Mouse (Mus musculus) hindbrain, embryonic 12.5 days (tissue): ENCODE results near the gene Map2k5. TPM values are rescaled to one million over a fixed set of nuclear protein-coding genes. Genes with fewer than 3 reads are reported as not detected.
A peak's percentile ranks its signal among the peaks of the same experiment; 100 is the strongest.

Source experiments
- ATAC-seq: fragments of 200-750 bp; cut with Nextera tagmentation; 2 replicates; pipeline ENCODE4 v1.8.0; 2017; ENCODE audit warnings: moderate TSS enrichment; ENCODE audit not compliant: low FRiP score
- H3K27ac ChIP-seq: fragments of 300-500 bp; sonication (generic); 2 replicates; pipeline ENCODE4 v1.5.1; 2016; ENCODE audit warnings: mild to moderate bottlenecking
- H3K27me3 ChIP-seq: fragments of 300-500 bp; sonication (generic); 2 replicates; pipeline ENCODE4 v1.6.1; 2016; ENCODE audit warnings: mild to moderate bottlenecking
- H3K36me3 ChIP-seq: fragments of 300-500 bp; sonication (generic); 2 replicates; pipeline ENCODE4 v1.6.1; 2016; ENCODE audit warnings: mild to moderate bottlenecking
- H3K4me1 ChIP-seq: fragments of 300-500 bp; sonication (generic); 2 replicates; pipeline ENCODE4 v1.6.1; 2016
- H3K4me2 ChIP-seq: fragments of 300-500 bp; sonication (generic); replicated peaks from 2 replicates; pipeline ENCODE4 v1.6.1; 2016; ENCODE audit warnings: mild to moderate bottlenecking
- H3K4me3 ChIP-seq: fragments of 300-500 bp; sonication (generic); 2 replicates; pipeline ENCODE4 v1.5.1; 2016; ENCODE audit warnings: mild to moderate bottlenecking
- H3K9ac ChIP-seq: fragments of 300-500 bp; sonication (generic); 2 replicates; pipeline ENCODE4 v1.6.1; 2016; ENCODE audit warnings: mild to moderate bottlenecking, moderate library complexity
- H3K9me3 ChIP-seq: fragments of 300-500 bp; sonication (generic); replicated peaks from 2 replicates; pipeline ENCODE4 v1.6.1; 2016; ENCODE audit warnings: mild to moderate bottlenecking
- WGBS: fragments of 180-500 bp; shearing (Covaris S2); methylation state at CpG from one replicate; pipeline ENCODE4 v1.1.7; 2016; 5-methylcytosine and 5-hydroxymethylcytosine counted together
- polyA plus RNA-seq: library from polyadenylated mRNA; unstranded; fragments of >200 nt; fragmentation: Nextera tagmentation; extraction: Ambion mirVana; gene quantifications from 2 replicates; pipeline ENCODE4 v1.2.1, GENCODE M21; 2016

The Map2k5 gene
- polyA plus RNA-seq, 1 experiment from 2014 or later, result 42.0 TPM

GRCm38 (mm10) chr9:63138481-63138967, 239.2 kb downstream of the Map2k5 start:
- Histone ChIP-seq H3K4me3 (peak overlapping the region; percentile 27), H3K27ac (no peak overlapping the region), H3K9me3 (no peaks in the 10 kb centered on the region), H3K4me1 (peaks cover 47% of the 10 kb centered on the region), H3K36me3 (no peaks in the 10 kb centered on the region), H3K9ac (peak overlapping the region; percentile 28; the same call in 1 of the 2 replicates), H3K4me2 (peak overlapping the region; percentile 44), H3K27me3 (peaks cover 97% of the 10 kb centered on the region)
- WGBS, result under 1% methylated on average over 31 of the region's 31 CpGs
- ATAC-seq, result no peak

GRCm38 (mm10) chr9:63137615-63137915, 240.1 kb downstream of the Map2k5 start:
- peaks cover 43% of the 10 kb centered on the region for H3K4me1 ChIP-seq
- no peak overlapping the region for H3K27ac ChIP-seq
- peaks cover 90% of the 10 kb centered on the region for H3K27me3 ChIP-seq
- ATAC-seq, result no peak
- H3K9me3 ChIP-seq, result no peaks in the 10 kb centered on the region
- WGBS, result under 1% methylated on average over 6 of the region's 6 CpGs
- H3K4me2 ChIP-seq, result peak overlapping the region; percentile 44
- H3K9ac ChIP-seq, result no peak overlapping the region
- no peaks in the 10 kb centered on the region for H3K36me3 ChIP-seq
- no peak overlapping the region for H3K4me3 ChIP-seq

GRCm38 (mm10) chr9:63136756-63137614, 240.7 kb downstream of the Map2k5 start:
- Histone ChIP-seq H3K9ac (no peak overlapping the region), H3K36me3 (no peaks in the 10 kb centered on the region), H3K4me2 (peak overlapping the region; percentile 44; the same call in 1 of the 2 replicates), H3K9me3 (no peaks in the 10 kb centered on the region), H3K27me3 (peaks cover 84% of the 10 kb centered on the region), H3K4me3 (no peak overlapping the region), H3K27ac (peak overlapping the region; percentile 24; the same call in 1 of the 2 replicates), H3K4me1 (peaks cover 41% of the 10 kb centered on the region)
- ATAC-seq, result no peak
- under 1% methylated on average over 19 of the region's 19 CpGs for WGBS

GRCm38 (mm10) chr9:63136241-63136640, 241.5 kb downstream of the Map2k5 start:
- no peak for ATAC-seq
- Histone ChIP-seq H3K9ac (no peak overlapping the region), H3K27ac (no peak overlapping the region), H3K27me3 (peaks cover 77% of the 10 kb centered on the region), H3K9me3 (no peaks in the 10 kb centered on the region), H3K36me3 (no peaks in the 10 kb centered on the region), H3K4me2 (no peak overlapping the region), H3K4me3 (no peak overlapping the region), H3K4me1 (peaks cover 47% of the 10 kb centered on the region)
- 4% methylated on average over 8 of the region's 8 CpGs for WGBS

GRCm38 (mm10) chr9:63135801-63136200, 241.9 kb downstream of the Map2k5 start:
- H3K36me3 ChIP-seq, result no peaks in the 10 kb centered on the region
- no peaks in the 10 kb centered on the region for H3K9me3 ChIP-seq
- peaks cover 47% of the 10 kb centered on the region for H3K4me1 ChIP-seq
- H3K4me3 ChIP-seq, result peak overlapping the region; percentile 27
- no peak overlapping the region for H3K27ac ChIP-seq
- under 1% methylated on average over 16 of the region's 16 CpGs for WGBS
- no peak for ATAC-seq
- H3K4me2 ChIP-seq, result peak overlapping the region; percentile 49
- H3K9ac ChIP-seq, result no peak overlapping the region
- H3K27me3 ChIP-seq, result peaks cover 76% of the 10 kb centered on the region

GRCm38 (mm10) chr9:63135356-63135755, 242.3 kb downstream of the Map2k5 start:
- ATAC-seq, result no peak
- H3K27me3 ChIP-seq, result peaks cover 74% of the 10 kb centered on the region
- H3K36me3 ChIP-seq, result no peaks in the 10 kb centered on the region
- H3K4me3 ChIP-seq, result peak overlapping the region; percentile 27
- 4% methylated on average over 11 of the region's 11 CpGs for WGBS
- H3K9ac ChIP-seq, result no peak overlapping the region
- peaks cover 47% of the 10 kb centered on the region for H3K4me1 ChIP-seq
- peak overlapping the region; percentile 49 for H3K4me2 ChIP-seq
- no peak overlapping the region for H3K27ac ChIP-seq
- no peaks in the 10 kb centered on the region for H3K9me3 ChIP-seq

- no peak overlapping the region for H3K9ac ChIP-seq
- H3K27ac ChIP-seq, result no peak overlapping the region
- no peak for ATAC-seq
- 16% methylated on average over 6 of the region's 6 CpGs for WGBS
- peak overlapping the region; percentile 30 for H3K4me3 ChIP-seq
- peak overlapping the region; percentile 73 for H3K4me2 ChIP-seq
- peaks cover 60% of the 10 kb centered on the region for H3K27me3 ChIP-seq
- peaks cover 42% of the 10 kb centered on the region for H3K4me1 ChIP-seq
- H3K36me3 ChIP-seq, result no peaks in the 10 kb centered on the region
- H3K9me3 ChIP-seq, result no peaks in the 10 kb centered on the region
Observed at GRCm38 (mm10) chr9:63133659-63134058, 244.0 kb downstream of the Map2k5 start.

GRCm38 (mm10) chr9:63132673-63133601, 244.8 kb downstream of the Map2k5 start:
- Histone ChIP-seq H3K27me3 (peaks cover 53% of the 10 kb centered on the region), H3K9ac (peak overlapping the region; percentile 42), H3K4me2 (peak overlapping the region; percentile 73), H3K36me3 (no peaks in the 10 kb centered on the region), H3K27ac (peak overlapping the region; percentile 36), H3K4me1 (peaks cover 37% of the 10 kb centered on the region), H3K9me3 (no peaks in the 10 kb centered on the region), H3K4me3 (peak overlapping the region; percentile 53)
- WGBS, result 1% methylated on average over 48 of the region's 48 CpGs
- peak; percentile 97 for ATAC-seq

- H3K36me3 ChIP-seq, result no peaks in the 10 kb centered on the region
- no peaks in the 10 kb centered on the region for H3K9me3 ChIP-seq
- peaks cover 29% of the 10 kb centered on the region for H3K4me1 ChIP-seq
- H3K4me2 ChIP-seq, result peak overlapping the region; percentile 73
- H3K9ac ChIP-seq, result peak overlapping the region; percentile 42
- H3K27ac ChIP-seq, result peak overlapping the region; percentile 36
- under 1% methylated on average over 28 of the region's 28 CpGs for WGBS
- peaks cover 44% of the 10 kb centered on the region for H3K27me3 ChIP-seq
- H3K4me3 ChIP-seq, result peak overlapping the region; percentile 53
- ATAC-seq, result peak; percentile 30; the same call in 1 of the 2 replicates
Observed at GRCm38 (mm10) chr9:63131957-63132602, 245.6 kb downstream of the Map2k5 start.

GRCm38 (mm10) chr9:63129641-63130041, 248.1 kb downstream of the Map2k5 start:
- Histone ChIP-seq H3K9ac (no peak overlapping the region), H3K4me2 (no peak overlapping the region), H3K27me3 (peaks cover 22% of the 10 kb centered on the region), H3K27ac (no peak overlapping the region), H3K36me3 (no peaks in the 10 kb centered on the region), H3K4me3 (no peak overlapping the region), H3K4me1 (peaks cover 18% of the 10 kb centered on the region), H3K9me3 (no peaks in the 10 kb centered on the region)
- ATAC-seq, result no peak
- WGBS, result 74% methylated on average over 8 of the region's 8 CpGs

GRCm38 (mm10) chr9:63124512-63124911, 253.2 kb downstream of the Map2k5 start:
- H3K4me3 ChIP-seq, result no peak overlapping the region

More at GRCm38 (mm10) chr9:63124512-63124911, 253.2 kb downstream of the Map2k5 start:
- WGBS, result 53% methylated on average over 9 of the region's 9 CpGs
- Histone ChIP-seq H3K36me3 (no peaks in the 10 kb centered on the region), H3K27ac (no peak overlapping the region), H3K4me2 (no peak overlapping the region), H3K9ac (no peak overlapping the region), H3K27me3 (no peaks in the 10 kb centered on the region; the same call in 1 of the 2 replicates), H3K9me3 (no peaks in the 10 kb centered on the region), H3K4me1 (peaks cover 5% of the 10 kb centered on the region; the same call in 1 of the 2 replicates)
- ATAC-seq, result no peak
